Mouse (Mus musculus) spleen, adult 2 months (tissue): ENCODE results near the gene Sag.

ENCODE experiments used
- CTCF ChIP-seq: fragments of 200-500 bp; IDR thresholded peaks from 2 replicates; pipeline ENCODE4 v1.5.1; 2011; ENCODE audit warnings: mild to moderate bottlenecking, inconsistent platforms; ENCODE audit not compliant: insufficient read depth, insufficient read length, insufficient replicate concordance; ENCODE audit errors: extremely low read depth
- POLR2A ChIP-seq: fragments of 200-500 bp; IDR thresholded peaks from 2 replicates; pipeline ENCODE4 v1.6.1; 2011; ENCODE audit warnings: low read depth, low read length, inconsistent platforms

- TF ChIP-seq CTCF (no peak), POLR2A (no peak)
These were observed 7.9 kb downstream of the Sag start for GRCm38 (mm10) chr1:87811391-87811790.
